Mouse (Mus musculus) cortical plate, adult 2 months (tissue): ENCODE data around the gene B3galt1.

Experiments used
- CTCF ChIP-seq: fragments of 200-500 bp; IDR thresholded peaks from 2 replicates; pipeline ENCODE4 v1.5.1; 2011; ENCODE audit warnings: mild to moderate bottlenecking, control low read depth, low read length; ENCODE audit not compliant: insufficient read depth; ENCODE audit errors: extremely low read depth
- POLR2A ChIP-seq: fragments of 200-500 bp; IDR thresholded peaks from 2 replicates; pipeline ENCODE4 v1.6.1; 2011; ENCODE audit warnings: mild to moderate bottlenecking, low read length, control low read depth; ENCODE audit not compliant: insufficient read depth; ENCODE audit errors: extremely low read depth

- TF ChIP-seq CTCF, result no peak
- TF ChIP-seq POLR2A, result no peak
Measured at GRCm38 (mm10) chr2:67567141-67567680, 1.5 kb downstream of the B3galt1 start.
